Mouse (Mus musculus) liver, adult (tissue): ENCODE measurements around the gene Bpifb9a.
"Not testable (repeated sequence)": the region's sequence is repeated elsewhere in the genome, so short reads cannot be mapped to it uniquely, and the experiment has no call there.

Source experiments
- GATA4 ChIP-seq: IDR thresholded peaks from 2 replicates; pipeline ENCODE4 v1.6.1; 2014; ENCODE audit warnings: mild to moderate bottlenecking, low read length; ENCODE audit not compliant: insufficient replicate concordance

The Bpifb9a gene

DNA sequence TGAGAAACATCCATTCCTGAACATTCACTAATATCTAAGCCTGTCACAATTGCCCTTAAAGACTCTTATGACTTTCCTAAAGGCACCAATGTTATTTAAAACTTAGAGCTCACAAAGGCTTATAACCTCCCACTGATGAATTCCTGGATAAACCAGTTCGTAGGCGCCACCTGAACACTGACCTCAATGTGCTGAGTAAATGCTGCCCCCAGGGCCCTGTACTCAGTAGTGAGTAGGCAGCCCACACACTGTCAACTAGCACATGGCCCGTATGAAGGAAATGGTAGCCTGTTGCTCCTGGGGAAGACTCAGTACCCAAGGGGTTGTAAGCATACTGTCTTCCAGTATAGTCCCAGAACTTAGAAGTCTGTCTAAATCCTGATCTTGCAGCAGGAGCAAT lies 44.1 kb downstream of the Bpifb9a start:
- TF ChIP-seq GATA4: no peak

DNA sequence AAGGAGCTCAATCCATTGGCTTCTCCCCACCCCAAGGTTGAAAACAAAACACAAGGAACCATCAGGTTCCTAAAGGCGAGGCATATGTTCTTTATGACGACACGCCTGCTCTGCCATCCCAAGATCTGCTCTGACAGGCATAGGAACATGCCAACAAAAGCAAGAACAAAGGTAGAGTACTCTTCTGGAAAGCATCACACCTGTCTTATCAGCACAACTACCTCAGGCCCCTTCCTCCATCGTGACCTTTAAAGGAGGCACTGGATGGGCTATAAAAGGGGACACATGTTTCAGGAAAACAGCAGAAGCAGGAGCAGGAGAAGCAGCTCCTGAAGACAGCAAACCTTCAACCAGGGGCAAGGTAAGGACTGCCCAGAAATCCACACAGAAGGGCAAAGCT lies 49.3 kb downstream of the Bpifb9a start, which contains the start of gene Bpifb9b:
Bpifb9b (plus strand) TSS at position 301 of the 400 bp plus-strand sequence.
- TF ChIP-seq GATA4: not testable (repeated sequence)
